Mouse (Mus musculus): ENCODE data around the gene Nup50.

Gene Nup50

GRCm38 (mm10) chr15:84953259-84953658, 30.0 kb downstream of the Nup50 start:
- DNase-seq (ENCODE audit: low spot score): no peak

- DNase-seq (ENCODE audit: low spot score): no peak
Measured at GRCm38 (mm10) chr15:84957851-84958250, 34.6 kb downstream of the Nup50 start.

DNA sequence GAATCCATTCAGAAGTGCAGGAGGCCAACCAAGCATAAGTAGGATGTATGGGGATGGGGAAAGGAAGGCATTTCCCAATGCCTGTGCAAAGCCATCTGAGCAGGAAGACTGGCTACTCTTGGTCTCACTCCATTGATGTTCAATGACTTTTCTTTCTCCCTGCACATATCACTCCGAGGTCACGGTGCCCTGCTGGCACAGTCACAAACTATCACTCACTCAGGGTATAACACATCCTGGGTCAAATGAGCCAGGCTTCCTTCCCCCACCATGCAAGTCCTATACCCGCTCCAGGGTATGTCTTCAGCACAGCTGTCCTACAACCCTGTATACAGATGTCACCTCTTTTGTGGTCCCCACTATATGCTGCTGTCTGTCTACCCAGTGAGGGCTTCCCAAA, 35.1 kb downstream of the Nup50 start:
- no peak for DNase-seq (ENCODE audit: low spot score)

- DNase-seq (ENCODE audit: low spot score): no peak
Measured at GRCm38 (mm10) chr15:84959891-84960290, 36.7 kb downstream of the Nup50 start.

- no peak for DNase-seq (ENCODE audit: low spot score)
Measured at GRCm38 (mm10) chr15:84960692-84961091, 37.5 kb downstream of the Nup50 start.

DNA sequence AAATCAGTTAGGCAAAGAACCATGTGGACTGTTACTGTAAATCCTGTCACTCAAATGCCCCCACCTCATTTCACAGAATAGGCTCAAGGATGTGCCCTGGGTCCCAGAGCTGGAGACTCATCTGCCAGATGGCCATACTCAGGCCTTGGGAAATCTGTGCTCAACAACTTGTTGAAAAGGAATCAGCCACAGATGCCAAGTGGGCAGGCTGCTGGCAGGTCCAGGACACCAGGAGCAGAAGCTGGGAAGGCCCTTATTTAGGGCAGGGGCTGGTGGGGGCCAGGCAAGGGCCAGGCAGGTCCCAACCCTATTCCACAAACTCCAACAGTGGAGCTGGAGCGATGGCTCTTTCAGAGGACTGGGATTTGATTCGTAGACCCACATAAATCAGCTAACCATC, 39.3 kb downstream of the Nup50 start:
- no peak for DNase-seq (ENCODE audit: low spot score)

- no peak for DNase-seq (ENCODE audit: low spot score)
Measured at GRCm38 (mm10) chr15:84964771-84965170, 41.6 kb downstream of the Nup50 start.

- DNase-seq (ENCODE audit: low spot score): peak; percentile 48
Measured at GRCm38 (mm10) chr15:84965575-84966360, 42.6 kb downstream of the Nup50 start.

GRCm38 (mm10) chr15:84968534-84968933, 45.3 kb downstream of the Nup50 start:
- no peak for DNase-seq (ENCODE audit: low spot score)

DNA sequence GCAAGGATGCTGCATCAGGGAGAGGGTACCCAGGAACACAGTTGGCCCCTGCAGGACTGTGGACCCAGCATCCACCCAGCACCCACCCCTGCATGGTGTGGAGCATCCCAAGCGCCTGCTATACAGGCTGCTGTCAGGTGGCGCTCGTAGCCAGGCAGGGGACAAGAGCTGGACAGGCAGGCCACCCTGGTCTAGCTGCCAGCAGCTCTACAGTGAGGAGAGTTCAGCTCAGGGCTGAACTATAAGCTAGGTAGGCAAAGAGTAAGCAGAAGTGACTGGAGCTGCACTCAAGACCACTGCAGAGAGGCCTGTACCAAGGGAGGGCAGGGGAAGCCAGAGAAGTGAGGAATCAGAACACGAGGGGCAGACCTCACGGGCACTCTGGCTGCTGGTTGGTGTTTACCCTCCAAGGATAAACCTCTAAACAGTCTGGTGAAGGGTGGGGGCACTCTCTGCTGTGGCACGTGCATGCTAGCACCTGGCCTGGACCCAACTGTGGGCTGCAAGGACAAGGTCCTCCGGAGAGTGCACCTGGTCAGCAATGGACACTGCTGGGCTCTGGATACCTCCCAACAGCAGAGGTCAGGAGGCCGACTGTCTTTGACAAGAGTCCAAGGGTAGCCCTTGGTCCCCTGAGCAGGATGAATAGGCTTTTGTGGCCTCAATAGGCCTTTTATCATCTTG, 49.8 kb downstream of the Nup50 start:
- DNase-seq (ENCODE audit: low spot score): no peak

DNA sequence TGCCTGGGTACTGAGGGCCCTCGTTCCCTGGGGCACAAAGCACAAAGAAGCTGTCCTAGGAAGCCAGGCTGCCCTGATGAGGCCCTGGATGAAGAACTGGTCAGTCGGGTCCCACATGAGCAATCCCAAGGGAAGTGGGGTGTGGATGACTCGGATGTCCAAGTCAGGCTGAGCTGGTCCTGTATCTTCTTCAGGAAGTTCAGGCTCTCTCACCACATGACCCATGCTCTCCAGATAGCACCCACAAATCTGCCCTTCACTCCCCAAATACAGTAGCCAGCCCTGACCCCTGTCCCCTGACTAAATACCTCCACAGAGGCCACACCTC, 50.3 kb downstream of the Nup50 start:
- no peak for DNase-seq (ENCODE audit: low spot score)

- no peak for DNase-seq (ENCODE audit: low spot score)
Measured at GRCm38 (mm10) chr15:84975729-84976128, 52.5 kb downstream of the Nup50 start.

DNA sequence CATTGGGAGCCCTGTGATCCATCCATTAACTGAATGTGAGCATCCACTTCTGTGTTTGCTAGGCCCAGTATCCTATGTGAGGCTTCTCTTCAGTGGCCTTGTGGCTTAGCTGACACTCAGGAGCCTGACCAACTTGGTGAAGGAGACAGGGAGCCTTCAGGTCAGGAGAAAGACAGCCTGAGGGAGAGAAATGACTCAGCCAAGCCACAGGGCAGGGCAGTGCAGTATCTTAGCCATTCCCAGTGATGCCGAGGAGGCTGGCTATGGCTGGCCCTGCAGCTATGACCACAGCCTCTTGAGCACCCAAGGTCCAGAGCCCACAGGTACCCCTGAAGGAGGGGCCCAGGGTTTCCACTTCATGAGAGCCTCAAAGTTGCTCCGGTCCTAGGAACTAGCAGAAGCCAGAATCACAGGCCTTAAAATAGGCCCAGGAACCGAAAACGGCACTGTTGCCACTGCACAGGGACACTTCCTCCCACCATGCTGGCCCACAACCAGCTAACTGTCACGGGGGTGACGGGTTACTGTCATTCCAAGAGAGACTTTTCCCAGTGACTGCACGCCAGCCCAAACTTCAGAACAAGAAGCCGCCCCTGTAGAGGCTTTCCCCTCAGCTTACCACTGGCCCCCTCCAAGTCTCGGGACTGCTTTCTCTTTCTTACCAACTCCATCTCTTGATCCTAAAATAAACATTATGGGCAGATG, 58.5 kb downstream of the Nup50 start:
- no peak for DNase-seq (ENCODE audit: low spot score)

GRCm38 (mm10) chr15:84982888-84983287, 59.7 kb downstream of the Nup50 start:
- no peak for DNase-seq (ENCODE audit: low spot score)

GRCm38 (mm10) chr15:84983721-84984120, 60.5 kb downstream of the Nup50 start:
- DNase-seq (ENCODE audit: low spot score): no peak

- DNase-seq (ENCODE audit: low spot score): no peak
Measured at GRCm38 (mm10) chr15:84985516-84986160, 62.4 kb downstream of the Nup50 start.

- DNase-seq (ENCODE audit: low spot score): no peak
Measured at GRCm38 (mm10) chr15:84986171-84987019, 63.2 kb downstream of the Nup50 start.

DNA sequence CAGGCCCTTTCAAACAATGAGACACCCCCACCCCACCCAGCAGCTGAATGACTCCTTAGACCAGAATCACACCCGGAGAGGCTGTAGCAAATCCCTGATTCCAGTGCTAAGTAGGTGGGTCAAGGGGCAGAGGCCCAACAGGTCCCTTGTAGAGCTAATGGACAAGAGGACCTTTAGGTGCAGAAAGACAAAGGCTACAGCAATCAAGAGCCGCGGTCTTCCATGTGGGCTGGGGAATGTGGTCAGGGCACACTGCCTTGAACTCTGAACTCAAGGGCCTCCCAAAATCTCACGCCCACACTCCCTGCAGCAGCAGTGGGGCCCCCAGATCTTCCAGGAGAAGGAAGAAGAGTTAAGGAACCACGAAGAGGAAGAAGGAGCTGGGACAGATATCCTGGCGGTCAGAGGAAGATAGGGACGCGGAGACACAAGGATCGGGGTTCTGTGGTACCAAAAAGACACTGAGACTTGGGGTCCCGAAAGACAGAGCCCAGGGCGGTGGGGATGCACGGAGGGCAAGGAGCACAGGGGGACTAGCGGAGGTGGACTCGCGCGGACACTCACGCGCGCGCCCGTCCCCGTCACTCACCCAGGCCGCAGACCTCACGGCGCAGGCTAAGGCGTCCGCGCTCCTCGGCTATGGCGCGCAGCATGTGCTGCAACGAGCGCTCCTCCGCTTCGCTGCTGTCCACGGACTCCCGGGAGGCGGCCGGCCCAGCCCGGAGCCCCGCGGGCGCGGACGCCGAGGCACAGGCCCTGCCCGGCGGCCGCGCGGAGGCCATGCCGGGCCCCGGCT, 64.0 kb downstream of the Nup50 start:
- peak; percentile 32 for DNase-seq (ENCODE audit: low spot score)

GRCm38 (mm10) chr15:84987874-84988825, 64.9 kb downstream of the Nup50 start, which contains the start of gene 5031439G07Rik:
Gene 5031439G07Rik, minus strand, starts transcription at chr15:84988551.
- peak; percentile 77 for DNase-seq (ENCODE audit: low spot score)

DNA sequence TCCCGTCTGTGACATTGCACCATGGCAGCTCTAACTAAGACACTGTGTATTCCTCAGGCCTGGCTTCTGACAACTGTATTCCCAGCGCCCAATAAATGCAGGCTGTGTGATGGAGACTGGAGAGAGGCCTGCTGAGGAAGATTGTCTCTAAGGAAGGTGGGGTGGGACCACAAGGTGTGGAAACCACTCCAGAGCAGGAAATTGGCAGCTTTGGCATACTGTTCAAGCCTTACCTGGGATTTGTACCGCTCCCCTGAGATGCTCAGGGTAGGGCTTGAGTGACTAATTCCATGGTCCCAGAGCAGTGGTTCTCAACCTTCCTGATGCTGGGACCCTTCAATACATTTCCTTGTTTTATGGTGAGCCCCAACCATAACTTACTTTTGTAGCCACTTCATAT, 65.9 kb downstream of the Nup50 start:
- no peak for DNase-seq (ENCODE audit: low spot score)
